Mouse (Mus musculus) gastrocnemius, postnatal 36 days (tissue): ENCODE measurements at regions not wholly inside any gene's neighbourhood (a gene's known extent, or its start where the extent isn't known, plus 50 kb on each side); places are given as distances from the start of the nearest gene placed in this dataset.

ENCODE experiments used
- DNase-seq, 2 experiments: peaks; one replicate each; pipeline ENCODE4 v3.0.0; 2022
- intact Hi-C: fragments of 180-260 bp; cut with DNase I; formaldehyde crosslinking; loops from one replicate; pipeline ENCODE4 v1.15.1; 2025

GRCm38 (mm10) chr3:38820787-38821186 is 66.0 kb upstream of the Fat4 start:
- DNase-seq, result no peak
- intact Hi-C loops, result no loop called here

- peak in 1 of 2 experiments; percentile 18 for DNase-seq
- intact Hi-C loops, result no loop called here
Observed at GRCm38 (mm10) chr3:38820315-38820714, 66.4 kb upstream of the Fat4 start.

- no peak for DNase-seq
- intact Hi-C loops, result no loop called here
Observed at GRCm38 (mm10) chr3:38817651-38818050, 69.1 kb upstream of the Fat4 start.

- intact Hi-C loops, result no loop called here
Observed at GRCm38 (mm10) chr3:38812457-38812856, 74.3 kb upstream of the Fat4 start.

GRCm38 (mm10) chr3:38811635-38812034 is 75.1 kb upstream of the Fat4 start:
- intact Hi-C loops, result no loop called here
- no peak for DNase-seq

More at GRCm38 (mm10) chr3:38812457-38812856, 74.3 kb upstream of the Fat4 start:
- DNase-seq, result no peak

- DNase-seq, result no peak
- intact Hi-C loops, result no loop called here
Observed at GRCm38 (mm10) chr3:38806469-38807055, 80.2 kb upstream of the Fat4 start.

- intact Hi-C loops, result no loop called here
- DNase-seq, result no peak
Observed at GRCm38 (mm10) chr3:38806036-38806435, 80.7 kb upstream of the Fat4 start.

- intact Hi-C loops, result no loop called here
Observed at GRCm38 (mm10) chr3:38795646-38796301, 91.0 kb upstream of the Fat4 start.

GRCm38 (mm10) chr3:38793221-38793620 is 93.5 kb upstream of the Fat4 start:
- intact Hi-C loops, result no loop called here

More at GRCm38 (mm10) chr3:38795646-38796301, 91.0 kb upstream of the Fat4 start:
- DNase-seq, result no peak

GRCm38 (mm10) chr3:38788751-38789150 is 98.0 kb upstream of the Fat4 start:
- intact Hi-C loops, result no loop called here
- DNase-seq, result no peak

More at GRCm38 (mm10) chr3:38793221-38793620, 93.5 kb upstream of the Fat4 start:
- DNase-seq, result no peak

GRCm38 (mm10) chr3:38783711-38784110 is 103.0 kb upstream of the Fat4 start:
- DNase-seq, result no peak

GRCm38 (mm10) chr3:38783051-38783450 is 103.7 kb upstream of the Fat4 start:
- intact Hi-C loops, result no loop called here
- DNase-seq, result no peak

More at GRCm38 (mm10) chr3:38783711-38784110, 103.0 kb upstream of the Fat4 start:
- intact Hi-C loops, result no loop called here

GRCm38 (mm10) chr3:38776743-38777366 is 109.9 kb upstream of the Fat4 start:
- DNase-seq, result no peak
- intact Hi-C loops, result no loop called here

GRCm38 (mm10) chr3:38754632-38755123 is 132.1 kb upstream of the Fat4 start:
- intact Hi-C loops, result no loop called here
- DNase-seq, result no peak

- intact Hi-C loops, result no loop called here
- no peak for DNase-seq
Observed at GRCm38 (mm10) chr3:38753446-38754205, 133.1 kb upstream of the Fat4 start.

GRCm38 (mm10) chr3:38742155-38742554 is 144.6 kb upstream of the Fat4 start:
- intact Hi-C loops, result no loop called here
- DNase-seq, result no peak

GRCm38 (mm10) chr3:38722606-38723005 is 164.1 kb upstream of the Fat4 start:
- intact Hi-C loops, result no loop called here
- no peak for DNase-seq

- DNase-seq, result no peak
- intact Hi-C loops, result no loop called here
Observed at GRCm38 (mm10) chr3:38712078-38712873, 174.5 kb upstream of the Fat4 start.

- intact Hi-C loops, result no loop called here
- DNase-seq, result no peak
Observed at GRCm38 (mm10) chr3:38711229-38711628, 175.5 kb upstream of the Fat4 start.

GRCm38 (mm10) chr3:38707891-38708290 is 178.8 kb upstream of the Fat4 start:
- intact Hi-C loops, result no loop called here
- DNase-seq, result no peak
